Mouse (Mus musculus) lung, postnatal 36 days (tissue): ENCODE results near the gene Lats1.

ENCODE experiments used
- DNase-seq: peaks from one replicate; pipeline ENCODE4 v3.0.0; 2022; ENCODE audit warnings: mixed read lengths

Gene Lats1

GRCm38 (mm10) chr10:7680731-7681301 is at the start of gene Lats1, which contains the start of gene Pcmt1:
TSS of gene Lats1 (plus strand) at chr10:7681214.
TSS of gene Pcmt1 (minus strand) at chr10:7681136.
- peak; percentile 83 for DNase-seq

GRCm38 (mm10) chr10:7640366-7640765 is 40.6 kb upstream of the Lats1 start:
- DNase-seq, result no peak

DNA sequence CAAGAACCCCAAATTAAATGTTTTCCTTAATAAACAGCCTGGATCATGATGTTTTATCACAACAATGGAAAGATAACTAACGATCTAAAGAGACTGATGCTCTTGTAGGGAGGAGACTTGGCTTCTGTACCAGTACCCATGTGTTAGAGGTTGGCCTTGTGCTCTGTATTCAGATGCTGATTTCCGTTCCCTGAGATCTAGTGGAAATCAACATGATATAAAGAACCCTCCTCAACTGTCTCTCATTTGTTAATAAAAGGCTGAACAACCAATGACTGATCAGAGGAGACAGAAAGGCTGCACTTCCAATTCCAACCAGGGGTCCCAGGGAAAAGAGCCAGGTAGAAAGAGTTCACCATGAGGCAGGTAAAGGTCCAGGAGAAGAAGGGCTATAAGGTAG is 35.1 kb upstream of the Lats1 start:
- DNase-seq, result no peak

- DNase-seq, result no peak
Observed at GRCm38 (mm10) chr10:7649059-7649458, 32.0 kb upstream of the Lats1 start.

DNA sequence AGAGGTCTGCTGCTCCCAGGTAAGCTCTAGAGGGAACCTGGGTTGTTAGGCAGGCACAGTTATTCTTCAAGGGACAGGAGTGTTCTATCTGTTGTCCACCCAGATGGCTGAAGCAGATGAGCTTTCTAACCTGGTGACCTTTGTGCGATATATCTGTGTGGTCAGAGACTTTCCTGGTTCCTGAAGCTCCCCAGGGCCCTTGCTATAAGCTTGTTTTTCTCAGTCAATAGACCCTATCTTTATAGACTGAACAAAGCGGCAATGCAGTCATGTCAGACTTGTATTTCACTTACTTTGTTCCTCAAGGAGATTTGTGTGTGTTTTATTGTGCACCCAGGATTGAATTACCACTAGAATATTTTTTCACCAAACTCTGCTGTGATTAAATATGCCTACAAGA is 30.0 kb upstream of the Lats1 start:
- no peak for DNase-seq

DNA sequence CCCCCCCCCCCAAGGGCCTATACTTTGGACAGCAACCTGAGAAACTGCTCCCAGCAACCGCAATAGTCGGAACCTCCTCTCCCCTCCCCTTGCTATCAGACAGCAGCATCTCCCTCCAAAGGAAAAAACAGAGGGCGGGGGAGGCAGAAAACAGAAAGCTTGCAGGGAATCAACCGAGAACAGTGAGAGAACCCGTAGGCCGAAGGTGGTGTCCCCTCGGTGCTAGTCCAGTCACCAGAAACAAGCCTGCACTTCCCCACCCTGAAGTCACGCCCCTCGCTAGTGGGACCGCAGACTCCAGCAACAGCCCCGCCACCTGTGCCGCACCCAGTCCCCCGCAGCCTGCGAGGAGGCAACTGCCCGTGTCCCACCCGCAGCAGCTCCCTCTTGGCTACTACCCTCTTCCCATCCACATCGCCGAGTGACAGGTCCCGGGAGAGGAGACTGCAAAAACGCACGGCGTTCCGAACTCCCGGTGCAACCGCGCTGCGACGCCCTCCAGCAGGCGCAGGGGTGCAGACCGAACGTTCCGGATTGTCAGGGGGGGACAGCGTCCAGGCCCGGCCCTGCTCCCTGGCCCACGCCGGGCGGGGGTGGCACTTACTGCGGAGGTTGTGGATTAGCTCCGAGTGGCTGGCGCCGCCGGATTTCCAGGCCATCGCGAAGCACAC is 18.4 kb upstream of the Lats1 start:
- DNase-seq, result peak; percentile 56

GRCm38 (mm10) chr10:7663159-7664026 is 17.6 kb upstream of the Lats1 start:
- DNase-seq, result peak; percentile 90

GRCm38 (mm10) chr10:7664027-7664526 is 16.9 kb upstream of the Lats1 start:
- DNase-seq, result no peak

DNA sequence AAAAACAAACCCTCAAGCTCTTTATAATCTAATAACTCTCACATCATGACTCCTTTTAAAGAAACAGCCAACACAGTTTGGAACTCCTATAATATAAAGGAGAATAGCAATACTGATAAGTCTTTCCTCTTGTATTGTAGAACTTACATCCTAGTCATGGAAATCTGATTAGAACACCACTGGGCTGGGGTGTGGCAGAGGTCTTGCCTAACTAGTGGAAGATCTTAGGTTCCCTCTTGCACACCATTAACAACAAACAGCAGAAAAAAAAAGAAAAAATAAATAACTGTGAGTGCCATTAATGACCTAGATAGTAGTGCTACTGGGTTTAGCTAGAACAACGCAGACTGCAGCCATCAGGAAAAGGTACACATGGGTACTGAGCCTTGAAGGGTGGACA is 16.1 kb upstream of the Lats1 start:
- no peak for DNase-seq

GRCm38 (mm10) chr10:7667342-7667802 is 13.6 kb upstream of the Lats1 start, which contains the start of gene Nup43:
TSS of gene Nup43 (plus strand) at chr10:7667503.
- DNase-seq, result peak; percentile 94

- peak; percentile 71 for DNase-seq
Observed at GRCm38 (mm10) chr10:7673673-7674072, 7.3 kb upstream of the Lats1 start.

GRCm38 (mm10) chr10:7681343-7682025 is 470 bp downstream of the Lats1 start:
- DNase-seq, result peak; percentile 71

DNA sequence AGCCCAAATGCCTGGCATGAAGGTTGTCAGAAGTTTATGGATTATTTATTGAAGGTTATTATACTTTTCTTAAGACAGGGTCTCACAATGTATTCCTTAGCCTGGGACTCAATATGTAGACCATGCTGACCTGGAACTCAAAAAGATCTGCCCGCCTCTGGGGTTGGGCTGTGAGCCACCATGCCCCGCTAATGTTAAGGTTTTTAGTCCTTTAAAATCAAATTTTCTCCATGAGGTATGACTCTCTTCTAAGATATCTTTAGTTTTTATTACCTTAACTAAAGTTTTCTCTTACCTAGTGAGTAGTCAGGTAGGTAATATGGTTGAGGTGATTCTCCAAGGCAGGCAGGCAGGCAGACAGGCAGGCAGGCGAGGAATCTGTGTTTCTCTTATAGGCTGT is 1.2 kb downstream of the Lats1 start:
- no peak for DNase-seq

- no peak for DNase-seq
Observed at GRCm38 (mm10) chr10:7686902-7687301, 5.9 kb downstream of the Lats1 start.

DNA sequence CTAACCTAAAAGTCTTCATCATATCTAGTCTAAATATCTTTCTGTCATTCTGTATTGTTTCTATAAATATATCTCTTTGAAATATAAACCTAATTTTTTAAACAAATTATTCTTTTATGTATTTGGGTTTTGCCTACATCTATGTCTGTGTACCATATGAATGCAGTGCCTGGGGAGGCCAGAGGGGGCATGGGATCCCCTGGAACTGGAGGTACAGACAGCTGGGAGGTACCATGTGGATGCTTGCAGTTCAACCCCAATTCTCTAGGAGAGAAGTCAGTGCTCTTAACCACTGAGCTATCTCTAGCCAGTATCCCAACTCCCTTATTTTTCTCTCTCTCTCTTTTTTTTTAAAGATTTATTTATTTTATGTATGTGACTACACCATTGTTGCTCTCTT is 14.3 kb downstream of the Lats1 start:
- peak; percentile 6 for DNase-seq

GRCm38 (mm10) chr10:7700120-7700519 is 19.1 kb downstream of the Lats1 start:
- DNase-seq, result no peak

DNA sequence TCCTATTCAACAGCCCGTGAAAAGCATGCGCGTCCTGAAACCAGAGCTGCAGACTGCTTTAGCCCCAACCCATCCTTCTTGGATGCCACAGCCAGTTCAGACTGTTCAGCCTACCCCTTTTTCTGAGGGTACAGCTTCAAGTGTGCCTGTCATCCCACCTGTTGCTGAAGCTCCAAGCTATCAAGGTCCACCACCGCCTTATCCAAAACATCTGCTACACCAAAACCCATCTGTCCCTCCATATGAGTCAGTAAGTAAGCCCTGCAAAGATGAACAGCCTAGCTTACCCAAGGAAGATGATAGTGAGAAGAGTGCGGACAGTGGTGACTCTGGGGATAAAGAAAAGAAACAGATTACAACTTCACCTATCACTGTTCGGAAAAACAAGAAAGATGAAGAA is 21.6 kb downstream of the Lats1 start:
- DNase-seq, result no peak

- no peak for DNase-seq
Observed at GRCm38 (mm10) chr10:7710121-7710520, 29.1 kb downstream of the Lats1 start.

DNA sequence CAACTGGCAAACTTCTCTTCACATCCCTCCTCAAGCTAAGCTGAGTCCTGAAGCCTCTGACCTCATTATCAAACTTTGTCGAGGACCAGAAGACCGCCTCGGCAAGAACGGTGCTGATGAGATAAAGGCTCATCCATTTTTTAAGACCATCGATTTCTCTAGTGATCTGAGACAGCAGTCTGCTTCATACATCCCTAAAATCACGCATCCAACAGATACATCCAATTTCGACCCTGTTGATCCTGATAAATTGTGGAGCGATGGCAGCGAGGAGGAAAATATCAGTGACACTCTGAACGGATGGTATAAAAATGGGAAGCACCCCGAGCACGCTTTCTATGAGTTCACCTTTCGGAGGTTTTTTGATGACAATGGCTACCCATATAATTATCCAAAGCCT is 31.5 kb downstream of the Lats1 start:
- DNase-seq, result no peak

- no peak for DNase-seq
Observed at GRCm38 (mm10) chr10:7715056-7715455, 34.0 kb downstream of the Lats1 start.

GRCm38 (mm10) chr10:7725751-7726500 is 44.9 kb downstream of the Lats1 start, which contains the start of gene Katna1:
TSS of gene Katna1 (plus strand) at chr10:7726000.
- DNase-seq, result peak; percentile 97

DNA sequence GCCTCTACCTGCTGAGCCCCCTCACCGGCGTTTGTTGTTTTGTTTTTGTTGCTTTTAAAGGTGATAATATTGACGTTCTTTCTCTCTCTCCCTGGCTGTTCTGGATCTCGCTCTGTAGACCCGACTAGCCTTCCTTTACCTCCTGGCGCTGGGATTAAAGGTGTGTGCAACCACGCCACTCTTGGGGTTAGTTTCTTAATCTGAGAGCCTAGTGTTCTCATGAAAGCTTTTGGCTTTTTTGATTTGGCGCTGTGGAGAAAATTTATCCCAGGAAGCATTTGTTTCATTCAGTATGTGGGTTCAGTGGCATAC is 45.4 kb downstream of the Lats1 start:
- DNase-seq, result no peak
